ENCODE assay signal across 9 mouse cellular contexts in genomic region chr13:51580263-51581044, GRCm38 (mm10). TPM values are rescaled to one million over a fixed set of nuclear protein-coding genes. Genes with fewer than 3 reads are reported as not detected.
A peak's percentile ranks its signal among the peaks of the same experiment; 100 is the strongest.
DNase-seq lines count a peak whose midpoint lies in the region; ATAC-seq and TF ChIP-seq lines count a peak whose summit lies in the region.
"Had no signal": no experiment of that assay in that cellular context is flagged by ENCODE, and none has a peak within 500 bp of the region (broad histone marks: within the 10 kb centered on the region; RNA-seq: fewer than 3 reads in every experiment).

No protein-coding gene starts in this region.

- H3K4me1 ChIP-seq in embryonic facial prominence, embryonic 15.5 days: peaks cover 8% of the 10 kb centered on the region
- H3K4me1 ChIP-seq in neural tube, embryonic 13.5 days (replicated peaks): peaks cover 20% of the 10 kb centered on the region

- 8% methylated on average over 8 of the region's 8 CpGs for WGBS in embryonic facial prominence, embryonic 15.5 days
- 4% methylated on average over 8 of the region's 8 CpGs for WGBS in neural tube, embryonic 13.5 days

- no peak; the same call in 1 of the 2 replicates for TF ChIP-seq CTCF in left cerebral cortex, adult 2 months (IDR thresholded peaks at IDR 0.05)

- no peak overlapping the region for H3K4me2 ChIP-seq in embryonic facial prominence, embryonic 15.5 days (replicated peaks)
- peak overlapping the region; percentile 47 for H3K4me2 ChIP-seq in neural tube, embryonic 13.5 days

- H3K4me3 ChIP-seq in embryonic facial prominence, embryonic 15.5 days (replicated peaks): no peak overlapping the region
- no peak overlapping the region for H3K4me3 ChIP-seq in left cerebral cortex, adult 2 months
- peak overlapping the region; percentile 14 for H3K4me3 ChIP-seq in neural tube, embryonic 13.5 days

- no peaks in the 10 kb centered on the region for H3K9me3 ChIP-seq in embryonic facial prominence, embryonic 15.5 days (replicated peaks)
- H3K9me3 ChIP-seq in neural tube, embryonic 13.5 days: no peaks in the 10 kb centered on the region

- peak overlapping the region; percentile 65 for H3K27ac ChIP-seq in embryonic facial prominence, embryonic 15.5 days (replicated peaks)
- H3K27ac ChIP-seq in left cerebral cortex, adult 2 months: peak overlapping the region; percentile 24; the same call in 1 of the 2 replicates
- H3K27ac ChIP-seq in neural tube, embryonic 13.5 days (replicated peaks): peak overlapping the region; percentile 40; the same call in 1 of the 2 replicates

- intact Hi-C loops in left cerebral cortex, adult 2 months (cut with DNase I): no loop called here

- H3K36me3 ChIP-seq in embryonic facial prominence, embryonic 15.5 days: no peaks in the 10 kb centered on the region
- no peaks in the 10 kb centered on the region for H3K36me3 ChIP-seq in neural tube, embryonic 13.5 days

- ATAC-seq in embryonic facial prominence, embryonic 15.5 days (ENCODE audit: insufficient number of reproducible peaks, low FRiP score, low TSS enrichment, low read depth): peak; percentile 43; the same call in 1 of the 2 replicates
- ATAC-seq in neural tube, embryonic 13.5 days (ENCODE audit: low read depth): peak; percentile 96
- no peak for ATAC-seq in CD4-positive, CD25-positive, alpha-beta regulatory T cell, adult 4 months

- H3K27me3 ChIP-seq in embryonic facial prominence, embryonic 15.5 days: no peaks in the 10 kb centered on the region
- H3K27me3 ChIP-seq in neural tube, embryonic 13.5 days: 0 out of 2 replicates have a peak, but pooled peaks cover 4% of the 10 kb centered on the region

- H3K9ac ChIP-seq in embryonic facial prominence, embryonic 15.5 days: no peak overlapping the region
- H3K9ac ChIP-seq in neural tube, embryonic 13.5 days: 0 out of 2 replicates have a peak overlapping the region, but pooled peaks have one; percentile 8

- DNase-seq in embryo, embryonic 10.5 days (ENCODE audit: low spot score): peak; percentile 91
- DNase-seq in left cerebral cortex, adult 2 months (ENCODE audit: extremely low spot score in 1 of 2, low spot score in 2 of 2): peak; percentile 52 to 55
- DNase-seq in liver: no peak
- DNase-seq in testis, postnatal 10 days (ENCODE audit: low spot score): no peak
- no peak for DNase-seq in ovary, postnatal 14 days (ENCODE audit: low spot score)

RNA-seq across cellular contexts. Expression of gene Shc3, which starts 11.2 kb away (rescaled TPM):
- polyA plus RNA-seq in embryonic facial prominence, embryonic 15.5 days (2015; fragmentation: Nextera tagmentation; extraction: Ambion mirVana): 1.1 and 1.4 TPM in 2 replicates
- 100 to 1,000 TPM; 234 to 242 TPM for total RNA-seq in left cerebral cortex, adult 2 months (2021)
- polyA plus RNA-seq in neural tube, embryonic 13.5 days (2015; fragmentation: Nextera tagmentation; extraction: Ambion mirVana): 3.4 and 4.4 TPM in 2 replicates
- not detected for polyA plus RNA-seq in CD4-positive, CD25-positive, alpha-beta regulatory T cell, adult 4 months (2017; shearing (Covaris generic))
- polyA plus RNA-seq: heart, embryonic 14.5 days had no signal

Comparison
In these comparisons a context has a peak if more than half of its experiments do, and no peak if none do; other contexts are left out.
1. DNase-seq: peak in embryo, embryonic 10.5 days (single experiment) and left cerebral cortex, adult 2 months (2 of 2); none in liver (single experiment), testis, postnatal 10 days (single experiment) and ovary, postnatal 14 days (single experiment).
2. Peak in every context shown above with its lines, with median percentiles within 50 percentile points of each other: H3K27ac ChIP-seq.